Mouse (Mus musculus) cerebellum, adult 2 months (tissue): ENCODE measurements around the gene Tmeff2. TPM values are rescaled to one million over a fixed set of nuclear protein-coding genes. Genes with fewer than 3 reads are reported as not detected.

Source experiments
- DNase-seq, 2 experiments: peaks; one replicate each; pipeline ENCODE4 v3.0.0; 2021
- H3K27ac ChIP-seq: fragments of 200-500 bp; 2 replicates; pipeline ENCODE4 v1.5.1; 2012; ENCODE audit warnings: low read length, control low read depth, inconsistent platforms; ENCODE audit not compliant: insufficient read depth
- H3K27me3 ChIP-seq: fragments of 200-500 bp; 2 replicates; pipeline ENCODE4 v1.6.1; 2012; ENCODE audit warnings: inconsistent platforms, mild to moderate bottlenecking, low read length, moderate library complexity; ENCODE audit not compliant: control insufficient read depth, insufficient read depth
- H3K4me1 ChIP-seq: fragments of 200-500 bp; 2 replicates; pipeline ENCODE4 v1.6.1; 2011; ENCODE audit warnings: low read length; ENCODE audit not compliant: control insufficient read depth, insufficient read depth
- H3K4me3 ChIP-seq: fragments of 200-500 bp; replicated peaks from 2 replicates; pipeline ENCODE3; 2011; ENCODE audit warnings: mild to moderate bottlenecking, low read depth, low read length, control low read depth; ENCODE audit not compliant: insufficient read depth
- CTCF ChIP-seq: fragments of 200-500 bp; IDR thresholded peaks from 2 replicates; pipeline ENCODE4 v1.5.1; 2011; ENCODE audit warnings: low read depth, mild to moderate bottlenecking, control low read depth, low read length, moderate library complexity, borderline replicate concordance; ENCODE audit not compliant: insufficient read depth
- POLR2A ChIP-seq: fragments of 200-500 bp; IDR thresholded peaks from 2 replicates; pipeline ENCODE4 v1.6.1; 2011; ENCODE audit warnings: low read length, control low read depth, borderline replicate concordance; ENCODE audit not compliant: insufficient read depth
- WGBS: fragments of 180-500 bp; shearing (Covaris S2); methylation state at CpG from one replicate; pipeline ENCODE4 v1.1.7; 2018; 5-methylcytosine and 5-hydroxymethylcytosine counted together
- polyA plus RNA-seq: library from polyadenylated mRNA; depleted of rRNA; stranded (reverse); fragments of >200 nt; gene quantifications from 2 replicates; pipeline ENCODE4 v1.2.3, GENCODE M21; 2012

Tmeff2 gene
- polyA plus RNA-seq, 1 experiment = 67.0 TPM

GRCm38 (mm10) chr1:51199088-51199830, 298.8 kb downstream of the Tmeff2 start:
- DNase-seq = peak; percentile 23 to 36
- 53% methylated on average over 11 of the region's 11 CpGs for WGBS
- H3K27ac ChIP-seq = no peak overlapping the region
- H3K4me1 ChIP-seq = 0 out of 2 replicates have a peak, but pooled peaks cover 4% of the 10 kb centered on the region
- H3K27me3 ChIP-seq = no peaks in the 10 kb centered on the region
- H3K4me3 ChIP-seq = no peak overlapping the region
- TF ChIP-seq POLR2A (no peak), CTCF (no peak)

- Histone ChIP-seq H3K4me3 (no peak overlapping the region), H3K27me3 (no peaks in the 10 kb centered on the region), H3K4me1 (0 out of 2 replicates have a peak, but pooled peaks cover 4% of the 10 kb centered on the region), H3K27ac (no peak overlapping the region)
- WGBS = 97% methylated on average over 3 of the region's 3 CpGs
- DNase-seq = no peak
- TF ChIP-seq POLR2A = no peak
- no peak for TF ChIP-seq CTCF
Observed at GRCm38 (mm10) chr1:51199954-51200353, 299.5 kb downstream of the Tmeff2 start.

GRCm38 (mm10) chr1:51215631-51216030, 315.2 kb downstream of the Tmeff2 start:
- H3K27me3 ChIP-seq = no peaks in the 10 kb centered on the region
- no peak overlapping the region for H3K27ac ChIP-seq
- TF ChIP-seq POLR2A (no peak), CTCF (no peak)
- 79% methylated on average over 3 of the region's 3 CpGs for WGBS
- no peak for DNase-seq
- H3K4me3 ChIP-seq = no peak overlapping the region
- no peaks in the 10 kb centered on the region for H3K4me1 ChIP-seq

GRCm38 (mm10) chr1:51216292-51217050, 316.0 kb downstream of the Tmeff2 start:
- H3K27me3 ChIP-seq = no peaks in the 10 kb centered on the region
- DNase-seq = peak in 1 of 2 experiments; percentile 30
- TF ChIP-seq POLR2A (no peak), CTCF (no peak)
- no peak overlapping the region for H3K27ac ChIP-seq
- H3K4me1 ChIP-seq = no peaks in the 10 kb centered on the region
- no peak overlapping the region for H3K4me3 ChIP-seq
- WGBS = 35% methylated on average over 5 of the region's 5 CpGs

GRCm38 (mm10) chr1:51217227-51217626, 316.8 kb downstream of the Tmeff2 start:
- WGBS = 92% methylated on average over 7 of the region's 7 CpGs

GRCm38 (mm10) chr1:51225156-51225555, 324.7 kb downstream of the Tmeff2 start:
- no peak for DNase-seq
- H3K27me3 ChIP-seq = no peaks in the 10 kb centered on the region
- no peak overlapping the region for H3K4me3 ChIP-seq
- TF ChIP-seq POLR2A (no peak), CTCF (no peak)
- WGBS = 65% methylated on average over 7 of the region's 7 CpGs
- H3K27ac ChIP-seq = no peak overlapping the region
- H3K4me1 ChIP-seq = no peaks in the 10 kb centered on the region

More at GRCm38 (mm10) chr1:51217227-51217626, 316.8 kb downstream of the Tmeff2 start:
- DNase-seq = no peak
- Histone ChIP-seq H3K27me3 (no peaks in the 10 kb centered on the region), H3K27ac (no peak overlapping the region), H3K4me1 (no peaks in the 10 kb centered on the region), H3K4me3 (no peak overlapping the region)
- no peak for TF ChIP-seq CTCF
- TF ChIP-seq POLR2A = no peak
